24 mouse cellular contexts compared by ENCODE assay signal in the genomic region with DNA sequence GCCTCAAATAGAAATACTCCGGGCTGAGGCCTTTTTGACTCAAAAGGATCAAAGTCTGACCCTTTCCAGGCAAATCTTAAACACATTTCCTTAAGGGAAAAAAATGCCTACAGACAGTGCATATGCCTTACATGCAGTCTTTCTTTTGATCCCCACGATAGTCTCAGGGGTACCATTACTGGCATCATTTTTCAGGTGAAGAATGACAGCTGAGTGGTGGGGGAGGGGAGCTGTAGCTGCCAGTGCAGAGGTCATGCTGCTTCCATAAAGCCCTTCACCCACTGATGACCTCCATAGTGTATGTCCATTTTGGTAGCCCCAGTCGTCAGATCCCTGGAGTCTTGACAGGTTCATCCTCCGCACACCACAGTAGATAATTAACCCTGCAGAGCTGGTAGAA. TPM values are rescaled to one million over a fixed set of nuclear protein-coding genes. Genes with fewer than 3 reads are reported as not detected.
"Had no signal": no experiment of that assay in that cellular context is flagged by ENCODE, and none has a peak within 500 bp of the region (broad histone marks: within the 10 kb centered on the region; RNA-seq: fewer than 3 reads in every experiment).

No protein-coding gene starts in this region.

- ATAC-seq: intestine, embryonic 15.5 days; liver, embryonic 12.5 days had no signal

- H3K4me3 ChIP-seq: intestine, embryonic 15.5 days; left cerebral cortex, adult 2 months; limb, embryonic 12.5 days; limb, embryonic 15.5 days; liver, embryonic 12.5 days; liver, embryonic 15.5 days; midbrain, embryonic 12.5 days; midbrain, embryonic 15.5 days; stomach, embryonic 15.5 days had no signal

- H3K9me3 ChIP-seq: intestine, embryonic 15.5 days; limb, embryonic 12.5 days; limb, embryonic 15.5 days; liver, embryonic 12.5 days; liver, embryonic 15.5 days; midbrain, embryonic 12.5 days; midbrain, embryonic 15.5 days; stomach, embryonic 15.5 days had no signal

- DNase-seq: kidney, adult 11 months; kidney, adult 8-10 months; layer of hippocampus, postnatal 36 days; left cerebral cortex, postnatal 4 days; lung, adult 2 months; lung, postnatal 14 days; lung, postnatal 4 days; retina, postnatal 1 day; right cerebral cortex, postnatal 25 days; spleen, adult 18-20 months; thymus, adult 2 months; thymus, postnatal 25 days had no signal

- H3K9ac ChIP-seq: intestine, embryonic 15.5 days; limb, embryonic 12.5 days; limb, embryonic 15.5 days; liver, embryonic 12.5 days; liver, embryonic 15.5 days; midbrain, embryonic 12.5 days; midbrain, embryonic 15.5 days; stomach, embryonic 15.5 days had no signal

- H3K4me2 ChIP-seq: intestine, embryonic 15.5 days; limb, embryonic 12.5 days; limb, embryonic 15.5 days; liver, embryonic 12.5 days; liver, embryonic 15.5 days; midbrain, embryonic 12.5 days; midbrain, embryonic 15.5 days; stomach, embryonic 15.5 days had no signal

- H3K36me3 ChIP-seq: intestine, embryonic 15.5 days had no signal

- H3K27me3 ChIP-seq: intestine, embryonic 15.5 days; limb, embryonic 12.5 days; limb, embryonic 15.5 days; liver, embryonic 12.5 days; liver, embryonic 15.5 days; midbrain, embryonic 12.5 days; midbrain, embryonic 15.5 days; stomach, embryonic 15.5 days had no signal

- H3K27ac ChIP-seq: intestine, embryonic 15.5 days; kidney, postnatal 0 days; left cerebral cortex, adult 2 months; limb, embryonic 12.5 days; limb, embryonic 15.5 days; liver, embryonic 12.5 days; liver, embryonic 15.5 days; midbrain, embryonic 12.5 days; midbrain, embryonic 15.5 days; stomach, embryonic 15.5 days had no signal

- H3K4me1 ChIP-seq: intestine, embryonic 15.5 days; limb, embryonic 15.5 days; liver, embryonic 12.5 days; liver, embryonic 15.5 days; stomach, embryonic 15.5 days had no signal

RNA-seq across cellular contexts. Expression of a gene that starts 60.0 kb away (rescaled TPM):
- total RNA-seq: megakaryocyte progenitor cell, adult 5-6 weeks; megakaryocyte-erythroid progenitor cell, adult 5-6 weeks had no signal
